Mouse (Mus musculus): ENCODE results near the gene Zfp160. TPM values are rescaled to one million over a fixed set of nuclear protein-coding genes. Genes with fewer than 3 reads are reported as not detected.

Zfp160 gene
- polyA plus RNA-seq, 1 experiment from 2014 or later, result 14.1 TPM

Other genes with a start within 250 kb of the Zfp160 start
- not detected in 2 replicates for gene Vmn1r228, start 222.7 kb upstream of the Zfp160 start, polyA plus RNA-seq (2015; fragmentation: Nextera tagmentation; extraction: Ambion mirVana)
- gene Vmn1r229, start 197.3 kb upstream of the Zfp160 start, polyA plus RNA-seq (2015; fragmentation: Nextera tagmentation; extraction: Ambion mirVana), result not detected in 2 replicates
- not detected in 2 replicates for gene Vmn1r230, start 168.5 kb upstream of the Zfp160 start, polyA plus RNA-seq (2015; fragmentation: Nextera tagmentation; extraction: Ambion mirVana)
- gene Vmn1r231, start 103.8 kb upstream of the Zfp160 start, polyA plus RNA-seq (2015; fragmentation: Nextera tagmentation; extraction: Ambion mirVana), result not detected in 2 replicates
- gene Vmn1r232, start 89.2 kb upstream of the Zfp160 start, polyA plus RNA-seq (2015; fragmentation: Nextera tagmentation; extraction: Ambion mirVana), result not detected in 2 replicates
- 224 and 228 TPM in 2 replicates for gene Ppp2r1a, start 63.6 kb upstream of the Zfp160 start, polyA plus RNA-seq (2015; fragmentation: Nextera tagmentation; extraction: Ambion mirVana)
- gene Vmn1r233, start 12.4 kb upstream of the Zfp160 start, polyA plus RNA-seq (2015; fragmentation: Nextera tagmentation; extraction: Ambion mirVana), result not detected in 2 replicates
- gene Vmn1r234, start 217.2 kb downstream of the Zfp160 start, polyA plus RNA-seq (2015; fragmentation: Nextera tagmentation; extraction: Ambion mirVana), result not detected in 2 replicates
- not detected in 2 replicates for gene Vmn1r235, start 247.5 kb downstream of the Zfp160 start, polyA plus RNA-seq (2015; fragmentation: Nextera tagmentation; extraction: Ambion mirVana)